Mouse (Mus musculus): Measurements from ENCODE around the gene Dazap2.

The Dazap2 gene

GRCm38 (mm10) chr15:100641226-100641810 is 26.2 kb downstream of the Dazap2 start:
- POLR2A ChIA-PET = interaction anchor here (0.6 to 3.3 kb wide), 20 partner anchors 9 to 1201 kb away, joined by 3 to 19 read pairs (median 4); partner anchors contain the start of gene Dazap2 (in 2 of the 4)

DNA sequence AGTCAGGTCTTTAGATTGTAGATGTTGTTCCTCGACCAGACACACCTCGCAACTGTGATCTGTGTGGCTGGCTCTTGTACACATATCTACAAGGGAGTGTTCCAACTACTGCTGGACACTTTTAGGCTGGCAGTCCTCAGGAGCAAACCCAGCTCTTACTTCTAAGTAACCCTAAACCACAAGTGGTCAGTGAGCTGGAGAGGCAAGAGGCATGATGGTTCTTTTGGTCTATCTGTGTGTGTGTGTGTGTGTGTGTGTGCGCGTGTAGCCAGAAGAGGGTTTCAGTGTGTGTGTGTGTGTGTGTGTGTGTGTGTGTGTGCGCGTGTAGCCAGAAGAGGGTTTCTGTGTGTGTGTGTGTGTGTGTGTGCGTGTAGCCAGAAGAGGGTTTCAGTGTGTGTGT is 27.3 kb downstream of the Dazap2 start:
- ChIA-PET CTCF (interaction anchor here in 1 of 4 experiments (0.7 kb wide), 1 partner anchor 167 kb away, joined by 8 read pairs; no protein-coding TSS in a partner anchor), POLR2A (interaction anchor here in 3 of 4 experiments (0.6 to 3.3 kb wide), 11 partner anchors 10 to 443 kb away, joined by 3 to 19 read pairs (median 3); partner anchors contain the start of gene Dazap2 (in 1 of the 3))

More at GRCm38 (mm10) chr15:100641226-100641810, 26.2 kb downstream of the Dazap2 start:
- CTCF ChIA-PET = interaction anchor here in 2 of 4 experiments (0.6 to 1.2 kb wide), 5 partner anchors 28 to 476 kb away, joined by 3 to 4 read pairs (median 4); no protein-coding TSS in a partner anchor

DNA sequence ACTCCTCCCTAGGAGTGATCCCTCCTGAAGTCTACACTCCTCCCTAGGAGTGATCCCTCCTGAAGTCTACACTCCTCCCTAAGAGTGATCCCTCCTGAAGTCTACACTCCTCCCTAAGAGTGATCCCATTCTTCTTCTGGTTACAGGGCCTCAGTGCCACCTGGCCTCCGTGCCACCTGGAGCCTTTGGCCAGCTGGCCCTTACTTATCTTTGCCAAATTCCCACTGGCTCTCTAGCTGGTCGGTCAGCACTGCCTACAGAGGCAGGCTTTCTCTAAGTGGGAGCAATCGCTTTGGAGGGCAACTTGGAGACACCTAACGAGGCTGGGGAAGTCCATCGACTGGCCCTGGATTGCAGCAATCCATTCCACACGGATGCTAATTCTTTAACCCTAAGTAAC is 31.0 kb downstream of the Dazap2 start:
- CTCF ChIA-PET = interaction anchor here in 2 of 4 experiments (0.9 to 1.4 kb wide), 2 partner anchors 11 to 37 kb away, joined by 3 to 4 read pairs; no protein-coding TSS in a partner anchor
- POLR2A ChIA-PET = interaction anchor here in 2 of 4 experiments (1.0 to 1.9 kb wide), 5 partner anchors 11 to 108 kb away, joined by 3 to 8 read pairs (median 3); no protein-coding TSS in a partner anchor

- CTCF ChIA-PET = no interaction called here
- POLR2A ChIA-PET = interaction anchor here in 3 of 4 experiments (0.5 to 1.6 kb wide), 5 partner anchors 13 to 533 kb away, joined by 3 to 5 read pairs (median 3); partner anchors contain the start of genes Dazap2 (in 1 of the 3) and Smagp (in 1 of the 3)
Measured at GRCm38 (mm10) chr15:100650111-100650510, 35.0 kb downstream of the Dazap2 start.

- ChIA-PET CTCF (no interaction called here), POLR2A (interaction anchor here in 1 of 4 experiments (4.1 kb wide), 1 partner anchor 11 kb away, joined by 19 read pairs; no protein-coding TSS in a partner anchor)
Measured at GRCm38 (mm10) chr15:100651610-100652009, 36.5 kb downstream of the Dazap2 start.

DNA sequence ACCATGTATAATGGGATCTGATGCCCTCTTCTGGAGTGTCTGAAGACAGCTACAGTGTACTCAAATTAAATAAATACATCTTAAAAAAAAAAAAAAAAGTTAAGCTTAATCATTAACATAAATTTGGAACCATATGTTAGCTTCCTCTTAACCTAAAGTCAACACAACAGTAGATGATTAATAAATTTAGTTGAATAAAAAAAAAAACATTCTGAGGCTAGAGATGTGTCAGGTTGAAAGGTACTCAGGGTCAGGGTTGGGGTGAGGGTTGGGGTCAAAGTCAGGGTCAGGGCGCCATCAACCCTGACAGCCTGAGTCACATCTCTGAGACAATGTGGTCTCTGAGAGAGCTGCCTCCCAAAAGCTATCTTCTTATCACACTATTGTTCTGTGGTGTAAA is 39.1 kb downstream of the Dazap2 start:
- ChIA-PET CTCF (interaction anchor here (0.6 to 2.5 kb wide), 10 partner anchors 9 to 219 kb away, joined by 3 to 8 read pairs (median 4); partner anchors contain the start of gene Pou6f1 (in 1 of the 4)), POLR2A (interaction anchor here (0.5 to 4.1 kb wide), 16 partner anchors 10 to 1671 kb away, joined by 3 to 19 read pairs (median 4); no protein-coding TSS in a partner anchor)

DNA sequence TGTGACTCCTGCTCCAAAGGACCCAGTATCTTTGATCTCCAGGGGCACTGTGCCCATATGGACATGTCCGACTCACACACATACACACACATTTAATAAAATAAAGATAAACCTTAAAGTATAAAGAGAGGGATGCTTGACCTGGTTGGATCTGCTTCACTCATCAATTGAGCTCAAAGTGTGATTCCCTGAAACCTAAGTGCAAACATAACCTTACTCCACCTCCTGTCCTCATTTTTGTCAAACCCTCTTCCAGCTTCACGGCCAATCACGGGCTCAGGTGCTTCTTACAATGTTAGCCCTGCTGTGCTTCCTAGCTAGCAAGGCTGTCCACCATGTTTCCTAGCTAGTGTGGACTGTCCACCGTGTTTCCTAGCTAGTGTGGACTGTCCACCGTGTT is 40.1 kb downstream of the Dazap2 start:
- CTCF ChIA-PET = interaction anchor here in 3 of 4 experiments (0.5 to 2.5 kb wide), 6 partner anchors 10 to 1266 kb away, joined by 3 to 8 read pairs (median 4); no protein-coding TSS in a partner anchor
- POLR2A ChIA-PET = interaction anchor here in 3 of 4 experiments (0.7 to 4.1 kb wide), 9 partner anchors 10 to 438 kb away, joined by 3 to 19 read pairs (median 6); no protein-coding TSS in a partner anchor

DNA sequence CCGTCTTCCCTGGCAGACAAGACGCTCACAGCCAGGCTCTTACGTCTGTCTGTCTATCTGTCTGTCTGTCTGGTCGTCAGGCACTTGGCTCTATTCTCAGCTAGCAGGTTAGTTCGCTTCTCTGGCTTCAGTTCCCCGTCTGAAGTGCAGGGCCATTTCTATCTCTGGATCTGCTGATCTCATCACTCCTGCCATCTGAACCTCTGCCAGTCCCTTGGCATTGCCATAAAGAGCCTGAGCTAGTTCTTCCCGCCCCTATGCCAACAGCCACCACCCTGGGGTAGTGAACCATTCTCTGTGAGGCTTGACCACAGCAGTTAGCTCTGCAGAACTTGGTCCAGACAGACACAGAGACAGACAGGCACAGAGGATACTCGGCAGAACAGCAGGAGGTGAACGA is 45.2 kb downstream of the Dazap2 start:
- ChIA-PET POLR2A (interaction anchor here in 2 of 4 experiments (0.5 to 1.2 kb wide), 4 partner anchors 8 to 1718 kb away, joined by 3 to 4 read pairs (median 4); no protein-coding TSS in a partner anchor), CTCF (interaction anchor here in 2 of 4 experiments (0.6 to 1.2 kb wide), 2 partner anchors 36 to 135 kb away, joined by 3 to 4 read pairs; no protein-coding TSS in a partner anchor)

GRCm38 (mm10) chr15:100660805-100661204 is 45.7 kb downstream of the Dazap2 start:
- POLR2A ChIA-PET = interaction anchor here (0.5 to 1.3 kb wide), 5 partner anchors 9 to 1718 kb away, joined by 3 to 4 read pairs (median 3); no protein-coding TSS in a partner anchor

GRCm38 (mm10) chr15:100664813-100665274 is 49.7 kb downstream of the Dazap2 start:
- POLR2A ChIA-PET = interaction anchor here in 3 of 4 experiments (0.6 to 4.9 kb wide), 13 partner anchors 8 to 244 kb away, joined by 3 to 26 read pairs (median 4); partner anchors contain the start of genes Dazap2 (in 2 of the 3) and Smagp (in 1 of the 3)
- CTCF ChIA-PET = interaction anchor here in 2 of 4 experiments (0.9 to 1.4 kb wide), 5 partner anchors 10 to 50 kb away, joined by 3 to 6 read pairs (median 4); partner anchors contain the start of gene Dazap2 (in 1 of the 2)

More at GRCm38 (mm10) chr15:100660805-100661204, 45.7 kb downstream of the Dazap2 start:
- CTCF ChIA-PET = interaction anchor here in 2 of 4 experiments (0.7 to 1.2 kb wide), 2 partner anchors 23 to 37 kb away, joined by 3 to 4 read pairs; no protein-coding TSS in a partner anchor

DNA sequence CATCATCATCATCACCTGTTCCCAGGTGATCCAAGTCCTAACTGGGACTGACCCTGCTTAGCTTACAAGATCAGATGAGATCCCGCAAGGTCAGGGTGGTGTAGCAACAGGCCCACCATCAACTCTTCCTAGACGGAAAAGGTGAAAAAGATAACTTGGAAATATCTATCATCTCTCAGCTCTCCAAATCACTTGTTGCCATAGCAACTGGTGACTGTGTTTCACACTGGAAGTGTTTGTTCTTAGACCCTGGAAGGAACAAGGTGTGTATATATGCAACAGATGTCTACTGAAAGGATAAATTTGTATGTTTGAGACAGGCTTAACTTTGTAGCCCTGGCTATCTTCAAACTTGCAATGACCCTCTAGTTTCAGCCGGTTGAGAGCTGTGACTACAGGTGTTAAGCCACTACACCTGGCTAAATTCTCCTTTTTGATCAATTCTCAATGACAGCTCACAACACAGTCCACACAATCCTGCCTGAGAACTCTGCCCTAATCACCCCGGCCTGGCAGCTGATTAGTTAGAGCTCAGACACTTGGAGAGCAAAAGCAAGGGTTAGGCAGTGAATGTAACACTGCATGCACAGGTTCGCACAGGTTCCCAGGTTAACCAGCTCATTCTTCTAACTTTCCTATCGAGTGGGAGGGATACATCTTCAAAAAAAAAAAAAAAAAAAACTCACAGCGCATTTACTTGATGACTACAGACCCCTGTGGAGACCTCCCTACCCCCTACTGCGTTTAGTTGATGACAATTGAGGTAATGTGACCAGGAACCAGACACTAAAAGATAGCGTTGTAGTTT is 50.5 kb downstream of the Dazap2 start:
- ChIA-PET POLR2A (interaction anchor here (0.6 to 4.9 kb wide), 23 partner anchors 8 to 617 kb away, joined by 3 to 26 read pairs (median 4); partner anchors contain the start of genes Dazap2 (in 1 of the 4) and Smagp (in 1 of the 4)), CTCF (interaction anchor here in 3 of 4 experiments (0.6 to 2.6 kb wide), 7 partner anchors 9 to 161 kb away, joined by 3 to 19 read pairs (median 4); no protein-coding TSS in a partner anchor)

GRCm38 (mm10) chr15:100666219-100666696 is 51.1 kb downstream of the Dazap2 start:
- ChIA-PET CTCF (interaction anchor here (0.5 to 2.6 kb wide), 7 partner anchors 10 to 113 kb away, joined by 3 to 19 read pairs (median 4); no protein-coding TSS in a partner anchor), POLR2A (interaction anchor here in 3 of 4 experiments (0.8 to 4.9 kb wide), 16 partner anchors 9 to 177 kb away, joined by 3 to 26 read pairs (median 6); partner anchors contain the start of genes Dazap2 (in 1 of the 3) and Smagp (in 1 of the 3))

- POLR2A ChIA-PET = interaction anchor here (0.6 to 4.9 kb wide), 15 partner anchors 10 to 178 kb away, joined by 3 to 26 read pairs (median 5); partner anchors contain the start of genes Dazap2 (in 1 of the 4) and Smagp (in 1 of the 4)
- CTCF ChIA-PET = interaction anchor here (0.5 to 2.6 kb wide), 7 partner anchors 10 to 112 kb away, joined by 3 to 19 read pairs (median 4); no protein-coding TSS in a partner anchor
Measured at GRCm38 (mm10) chr15:100666851-100667250, 51.7 kb downstream of the Dazap2 start.

- CTCF ChIA-PET = interaction anchor here in 2 of 4 experiments (1.2 to 2.6 kb wide), 2 partner anchors 9 to 16 kb away, joined by 3 to 19 read pairs; no protein-coding TSS in a partner anchor
Measured at GRCm38 (mm10) chr15:100667420-100667819, 52.3 kb downstream of the Dazap2 start.

DNA sequence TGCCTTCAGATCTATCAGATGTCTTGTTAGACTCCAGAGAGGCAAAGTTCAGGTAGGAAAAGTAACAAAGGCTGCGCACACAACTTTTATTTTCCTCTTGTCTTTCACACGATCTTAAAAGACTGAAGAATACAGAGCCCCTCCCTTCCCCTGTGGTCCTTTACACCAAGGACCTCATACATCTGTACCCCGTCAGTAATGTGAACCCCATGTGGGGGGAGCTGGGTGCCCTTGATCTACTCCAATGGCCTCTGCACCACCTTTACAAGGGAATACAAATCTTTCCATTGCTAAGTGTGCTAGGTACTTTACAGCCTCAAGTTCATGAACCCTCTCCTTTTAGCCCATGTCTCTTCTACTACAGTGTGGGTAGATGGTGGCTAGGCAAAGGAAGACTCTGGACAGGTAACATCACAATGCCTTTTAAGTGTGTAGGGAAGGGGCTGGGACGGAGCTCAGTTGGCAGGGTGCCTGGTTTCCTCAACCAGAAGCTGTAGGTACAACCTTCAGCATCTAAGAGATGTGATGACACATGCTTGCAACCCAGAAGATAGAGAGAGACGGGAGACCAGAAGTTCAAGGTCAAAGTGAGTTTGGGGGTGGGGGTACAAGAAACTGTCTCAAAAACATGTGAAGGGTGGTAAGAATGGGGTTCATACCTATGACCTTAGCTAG is 52.9 kb downstream of the Dazap2 start:
- POLR2A ChIA-PET = interaction anchor here in 2 of 4 experiments (0.7 to 4.9 kb wide), 12 partner anchors 8 to 175 kb away, joined by 3 to 26 read pairs (median 4); partner anchors contain the start of genes Dazap2 (in 1 of the 2) and Smagp (in 1 of the 2)
- CTCF ChIA-PET = interaction anchor here (0.6 to 2.6 kb wide), 9 partner anchors 9 to 240 kb away, joined by 3 to 19 read pairs (median 3); partner anchors contain the start of gene Dazap2 (in 1 of the 4)

More at GRCm38 (mm10) chr15:100667420-100667819, 52.3 kb downstream of the Dazap2 start:
- POLR2A ChIA-PET = interaction anchor here in 3 of 4 experiments (0.6 to 4.9 kb wide), 9 partner anchors 10 to 89 kb away, joined by 3 to 26 read pairs (median 5); partner anchors contain the start of genes Dazap2 (in 1 of the 3) and Smagp (in 1 of the 3)

GRCm38 (mm10) chr15:100669337-100669736 is 54.2 kb downstream of the Dazap2 start, which contains the start of gene Bin2:
Gene Bin2, minus strand, starts transcription at chr15:100669553.
- ChIA-PET POLR2A (interaction anchor here in 2 of 4 experiments (0.9 to 4.9 kb wide), 9 partner anchors 8 to 176 kb away, joined by 3 to 17 read pairs (median 4); partner anchors contain the start of gene Dazap2 (in 1 of the 2)), CTCF (interaction anchor here in 3 of 4 experiments (0.5 to 2.6 kb wide), 7 partner anchors 11 to 201 kb away, joined by 3 to 15 read pairs (median 3); partner anchors contain the start of gene Dazap2 (in 1 of the 3))

All from embryonic stem cell, embryonic (primary cell).